Mouse (Mus musculus) intestine, embryonic 15.5 days (tissue): ENCODE results near the gene Mink1. TPM values are rescaled to one million over a fixed set of nuclear protein-coding genes. Genes with fewer than 3 reads are reported as not detected.

ENCODE experiments used
- ATAC-seq: fragments of 200-750 bp; cut with Nextera tagmentation; 2 replicates; pipeline ENCODE4 v1.8.0; 2017; ENCODE audit warnings: moderate TSS enrichment, moderate library complexity
- H3K27ac ChIP-seq: fragments of 300-500 bp; sonication (generic); 2 replicates; pipeline ENCODE4 v1.5.1; 2015; ENCODE audit warnings: mild to moderate bottlenecking, inconsistent platforms
- H3K27me3 ChIP-seq: fragments of 300-500 bp; sonication (generic); replicated peaks from 2 replicates; pipeline ENCODE4 v1.6.1; 2015; ENCODE audit warnings: inconsistent platforms
- H3K36me3 ChIP-seq: fragments of 300-500 bp; sonication (generic); 2 replicates; pipeline ENCODE4 v1.6.1; 2015; ENCODE audit warnings: inconsistent platforms
- H3K4me1 ChIP-seq: fragments of 300-500 bp; sonication (generic); replicated peaks from 2 replicates; pipeline ENCODE4 v1.6.1; 2015; ENCODE audit warnings: inconsistent platforms
- H3K4me2 ChIP-seq: fragments of 300-500 bp; sonication (generic); replicated peaks from 2 replicates; pipeline ENCODE4 v1.6.1; 2015; ENCODE audit warnings: mild to moderate bottlenecking, inconsistent platforms
- H3K4me3 ChIP-seq: fragments of 300-500 bp; sonication (generic); replicated peaks from 2 replicates; pipeline ENCODE4 v1.5.1; 2015; ENCODE audit warnings: inconsistent platforms
- H3K9ac ChIP-seq: fragments of 300-500 bp; sonication (generic); 2 replicates; pipeline ENCODE4 v1.6.1; 2015; ENCODE audit warnings: inconsistent platforms
- H3K9me3 ChIP-seq: fragments of 300-500 bp; sonication (generic); 2 replicates; pipeline ENCODE4 v1.6.1; 2016; ENCODE audit warnings: inconsistent platforms
- WGBS: fragments of 180-500 bp; shearing (Covaris S2); methylation state at CpG from one replicate; pipeline ENCODE4 v1.1.7; 2015; 5-methylcytosine and 5-hydroxymethylcytosine counted together
- polyA plus RNA-seq: library from polyadenylated mRNA; unstranded; fragments of >200 nt; fragmentation: Nextera tagmentation; extraction: Ambion mirVana; gene quantifications from 2 replicates; pipeline ENCODE4 v1.2.1, GENCODE M21; 2015

The Mink1 gene
- polyA plus RNA-seq, 1 experiment from 2014 or later: 11.8 TPM

DNA sequence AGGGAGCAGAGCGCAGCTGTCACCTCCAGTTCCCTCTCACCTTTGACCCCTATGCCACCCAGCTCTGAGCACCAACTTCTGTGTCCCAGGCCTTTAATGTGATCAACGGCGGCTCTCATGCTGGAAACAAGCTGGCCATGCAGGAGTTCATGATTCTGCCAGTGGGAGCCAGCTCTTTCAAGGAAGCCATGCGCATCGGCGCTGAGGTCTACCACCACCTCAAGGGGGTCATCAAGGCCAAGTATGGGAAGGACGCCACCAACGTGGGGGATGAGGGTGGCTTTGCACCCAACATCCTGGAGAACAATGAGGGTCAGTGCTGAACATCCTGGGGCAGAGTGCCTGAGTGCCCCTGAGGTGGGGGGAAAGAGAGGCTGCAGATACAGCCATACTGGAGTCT, 97.9 kb downstream of the Mink1 start:
- H3K9me3 ChIP-seq: no peaks in the 10 kb centered on the region
- WGBS: 85% methylated on average over 8 of the region's 8 CpGs
- no peak overlapping the region for H3K27ac ChIP-seq

DNA sequence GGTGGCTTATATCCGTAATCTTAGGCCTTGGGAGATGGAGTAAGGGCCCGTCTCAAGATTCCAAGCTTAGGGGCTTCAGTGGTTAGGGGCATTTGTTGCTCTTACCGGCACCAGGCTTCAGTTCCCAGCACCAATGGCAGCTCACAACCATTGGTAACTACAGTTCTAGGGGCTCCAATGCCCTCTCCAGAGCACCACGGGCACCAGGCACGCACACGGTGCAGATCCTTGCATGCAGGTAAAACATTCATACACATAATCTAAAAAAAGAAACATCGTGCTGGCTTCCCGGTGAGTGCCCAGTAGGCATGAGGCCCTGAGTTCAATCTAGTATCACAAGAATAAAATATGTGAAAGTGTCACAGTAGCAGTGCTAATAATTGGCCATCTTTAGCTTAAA, 100.4 kb downstream of the Mink1 start:
- Histone ChIP-seq H3K27ac (no peak overlapping the region), H3K27me3 (no peaks in the 10 kb centered on the region), H3K4me2 (no peak overlapping the region), H3K9ac (no peak overlapping the region), H3K4me1 (peaks cover 16% of the 10 kb centered on the region), H3K9me3 (no peaks in the 10 kb centered on the region), H3K4me3 (no peak overlapping the region), H3K36me3 (peaks cover 31% of the 10 kb centered on the region)
- WGBS: 92% methylated on average over 8 of the region's 8 CpGs
- ATAC-seq: no peak

More for the DNA sequence above, 97.9 kb downstream of the Mink1 start:
- Histone ChIP-seq H3K4me2 (no peak overlapping the region), H3K4me3 (no peak overlapping the region), H3K4me1 (peaks cover 29% of the 10 kb centered on the region), H3K27me3 (no peaks in the 10 kb centered on the region), H3K9ac (no peak overlapping the region), H3K36me3 (peaks cover 26% of the 10 kb centered on the region)
- ATAC-seq: no peak

DNA sequence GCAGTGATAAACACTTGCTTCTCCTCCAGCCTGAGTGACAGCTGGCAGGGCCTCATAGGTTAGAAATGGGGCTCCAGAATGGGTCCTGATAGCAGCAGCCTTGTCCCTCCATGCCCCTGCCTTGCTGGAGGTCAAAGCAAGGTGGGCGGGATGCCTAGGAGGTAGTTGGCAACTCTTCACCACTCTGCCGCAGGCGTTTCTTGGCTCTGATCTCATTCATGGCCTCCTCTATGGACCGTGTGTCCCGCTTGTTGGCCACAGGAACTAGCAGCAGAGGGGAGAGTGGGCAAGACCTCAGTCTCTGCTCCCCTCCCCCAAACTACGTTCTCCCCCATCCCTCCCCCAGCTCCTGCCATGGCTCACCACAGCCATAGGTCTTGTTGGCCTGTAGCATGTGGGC, 101.3 kb downstream of the Mink1 start:
- H3K36me3 ChIP-seq: peaks cover 31% of the 10 kb centered on the region
- H3K27me3 ChIP-seq: no peaks in the 10 kb centered on the region
- WGBS: 85% methylated on average over 6 of the region's 6 CpGs
- no peak overlapping the region for H3K27ac ChIP-seq
- H3K4me1 ChIP-seq: peaks cover 10% of the 10 kb centered on the region
- H3K4me2 ChIP-seq: no peak overlapping the region
- ATAC-seq: no peak
- no peaks in the 10 kb centered on the region for H3K9me3 ChIP-seq
- H3K4me3 ChIP-seq: no peak overlapping the region
- H3K9ac ChIP-seq: no peak overlapping the region

Other genes with a start within 250 kb of the Mink1 start
- not detected in 2 replicates for gene Alox12e, start 240.3 kb upstream of the Mink1 start, polyA plus RNA-seq
- 0.67 and 0.78 TPM in 2 replicates for gene Alox15, start 210.8 kb upstream of the Mink1 start, polyA plus RNA-seq
- gene Pelp1, start 152.8 kb upstream of the Mink1 start, polyA plus RNA-seq: 31.9 and 32.6 TPM in 2 replicates
- gene Arrb2, start 130.2 kb upstream of the Mink1 start, polyA plus RNA-seq: 13.2 and 15.4 TPM in 2 replicates
- 39.9 and 42.4 TPM in 2 replicates for gene Med11, start 111.0 kb upstream of the Mink1 start, polyA plus RNA-seq
- gene Zmynd15, start 103.4 kb upstream of the Mink1 start, polyA plus RNA-seq: 0.78 and 1.2 TPM in 2 replicates
- 8.6 and 10.4 TPM in 2 replicates for gene Cxcl16, start 102.9 kb upstream of the Mink1 start, polyA plus RNA-seq
- gene Tm4sf5, start 57.6 kb upstream of the Mink1 start, polyA plus RNA-seq: 179 and 192 TPM in 2 replicates
- 0.60 and 0.80 TPM in 2 replicates for gene Vmo1, start 48.3 kb upstream of the Mink1 start, polyA plus RNA-seq
- 1.5 and 2.2 TPM in 2 replicates for gene Gltpd2, start 43.7 kb upstream of the Mink1 start, polyA plus RNA-seq
- gene Psmb6, start 37.5 kb upstream of the Mink1 start, polyA plus RNA-seq: 646 and 704 TPM in 2 replicates
- not detected in 2 replicates for gene Gm40193, start 29.9 kb upstream of the Mink1 start, polyA plus RNA-seq
- gene Pld2, start 22.8 kb upstream of the Mink1 start, polyA plus RNA-seq: 10.3 and 11.0 TPM in 2 replicates
- gene 4930544D05Rik, start 53.0 kb downstream of the Mink1 start, polyA plus RNA-seq: not detected in 2 replicates
- not detected in 2 replicates for gene Chrne, start 56.3 kb downstream of the Mink1 start, polyA plus RNA-seq
- gene Gp1ba, start 76.2 kb downstream of the Mink1 start, polyA plus RNA-seq: 0.21 and 0.24 TPM in 2 replicates
- gene Rnf167, start 84.4 kb downstream of the Mink1 start, polyA plus RNA-seq: 106 and 107 TPM in 2 replicates
- 171 and 180 TPM in 2 replicates for gene Slc25a11, start 84.6 kb downstream of the Mink1 start, polyA plus RNA-seq
- 2,127 and 2,325 TPM in 2 replicates for gene Pfn1, start 91.8 kb downstream of the Mink1 start, polyA plus RNA-seq
- gene Eno3, start 94.3 kb downstream of the Mink1 start, polyA plus RNA-seq: 12.1 and 15.6 TPM in 2 replicates
- gene Spag7, start 106.5 kb downstream of the Mink1 start, polyA plus RNA-seq: 132 and 154 TPM in 2 replicates
- gene Camta2, start 125.2 kb downstream of the Mink1 start, polyA plus RNA-seq: 12.1 and 13.5 TPM in 2 replicates
- gene Inca1, start 137.3 kb downstream of the Mink1 start, polyA plus RNA-seq: 1.4 and 1.5 TPM in 2 replicates
- gene Kif1c, start 137.7 kb downstream of the Mink1 start, polyA plus RNA-seq: 4.4 TPM in 2 replicates
- gene Zfp3, start 201.3 kb downstream of the Mink1 start, polyA plus RNA-seq: 5.3 and 6.2 TPM in 2 replicates
- 0.70 and 0.88 TPM in 2 replicates for gene Scimp, start 249.7 kb downstream of the Mink1 start, polyA plus RNA-seq